Mouse (Mus musculus) testis, adult 2 months (tissue): Measurements from ENCODE around the gene Gm14190. TPM values are rescaled to one million over a fixed set of nuclear protein-coding genes. Genes with fewer than 3 reads are reported as not detected.
"Not testable (repeated sequence)": the region's sequence is repeated elsewhere in the genome, so short reads cannot be mapped to it uniquely, and the experiment has no call there.

Experiments used
- H3K27ac ChIP-seq: fragments of 200-500 bp; 2 replicates; pipeline ENCODE4 v1.5.1; 2012; ENCODE audit warnings: low read depth, low read length; ENCODE audit not compliant: control insufficient read depth, insufficient read depth
- H3K27me3 ChIP-seq: fragments of 200-500 bp; 2 replicates; pipeline ENCODE4 v1.6.1; 2012; ENCODE audit warnings: mild to moderate bottlenecking, low read length, moderate library complexity; ENCODE audit not compliant: control insufficient read depth, insufficient read depth
- H3K36me3 ChIP-seq: fragments of 200-500 bp; 2 replicates; pipeline ENCODE4 v1.6.1; 2012; ENCODE audit warnings: mild to moderate bottlenecking, low read length; ENCODE audit not compliant: control insufficient read depth, insufficient read depth
- H3K4me1 ChIP-seq: fragments of 200-500 bp; 2 replicates; pipeline ENCODE4 v1.6.1; 2012; ENCODE audit warnings: low read length; ENCODE audit not compliant: control insufficient read depth, insufficient read depth
- H3K4me3 ChIP-seq: fragments of 200-500 bp; 2 replicates; pipeline ENCODE4 v1.5.1; 2012; ENCODE audit warnings: low read depth, mild to moderate bottlenecking, low read length, moderate library complexity, mixed read lengths; ENCODE audit not compliant: control insufficient read depth
- CTCF ChIP-seq: fragments of 200-500 bp; IDR thresholded peaks from 2 replicates; pipeline ENCODE4 v1.5.1; 2012; ENCODE audit warnings: low read depth, mild to moderate bottlenecking, inconsistent platforms, low read length, moderate library complexity; ENCODE audit not compliant: control insufficient read depth, insufficient read depth, insufficient replicate concordance
- POLR2A ChIP-seq: fragments of 200-500 bp; IDR thresholded peaks from 2 replicates; pipeline ENCODE4 v1.6.1; 2012; ENCODE audit warnings: low read depth, mild to moderate bottlenecking, inconsistent platforms, low read length, moderate library complexity; ENCODE audit not compliant: control insufficient read depth
- polyA plus RNA-seq: library from polyadenylated mRNA; depleted of rRNA; stranded (reverse); fragments of >200 nt; gene quantifications from 2 replicates; pipeline ENCODE4 v1.2.3, GENCODE M21; 2012; rRNA removed

The Gm14190 gene
- polyA plus RNA-seq, 1 experiment, result not detected

- no peak overlapping the region for H3K27ac ChIP-seq
- H3K4me1 ChIP-seq, result no peaks in the 10 kb centered on the region
- TF ChIP-seq POLR2A, result no peak
- no peak for TF ChIP-seq CTCF
- H3K36me3 ChIP-seq, result no peaks in the 10 kb centered on the region
- no peaks in the 10 kb centered on the region for H3K27me3 ChIP-seq
- H3K4me3 ChIP-seq, result no peak overlapping the region
Measured at GRCm38 (mm10) chr11:99659256-99659655, 31.3 kb downstream of the Gm14190 start.

DNA sequence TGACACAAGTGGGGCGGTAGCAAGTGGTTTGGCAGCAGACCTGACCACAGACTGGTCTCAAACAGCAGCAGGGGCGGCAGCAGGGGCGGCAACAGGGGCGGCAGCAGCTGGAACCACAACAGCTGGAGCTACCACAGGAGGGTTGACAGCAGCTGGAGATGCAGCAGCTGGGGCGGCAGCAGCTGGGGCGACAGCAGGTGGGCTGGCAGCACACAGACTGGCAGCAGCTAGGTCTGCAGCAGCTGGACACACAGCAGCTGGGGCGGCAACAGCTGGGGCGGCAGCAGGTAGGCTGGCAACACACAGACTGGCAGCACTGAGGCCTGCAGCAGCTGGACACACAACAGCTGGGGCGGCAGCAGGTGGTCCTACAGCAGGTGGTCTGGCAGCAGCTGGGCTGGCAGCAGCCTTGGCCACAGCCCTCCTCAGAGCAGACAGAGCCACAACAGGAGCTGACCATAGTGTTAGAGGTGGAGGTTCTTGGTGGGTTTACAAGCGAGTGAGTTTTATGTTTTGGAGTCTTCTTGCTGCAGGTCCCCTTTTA lies 32.0 kb downstream of the Gm14190 start, which contains the start of gene Gm11563:
Gm11563 (minus strand) TSS at position 494 of the 544 bp plus-strand sequence.
- H3K27me3 ChIP-seq, H3K36me3 ChIP-seq, H3K4me3 ChIP-seq, H3K27ac ChIP-seq, H3K4me1 ChIP-seq: not testable (repeated sequence)

DNA sequence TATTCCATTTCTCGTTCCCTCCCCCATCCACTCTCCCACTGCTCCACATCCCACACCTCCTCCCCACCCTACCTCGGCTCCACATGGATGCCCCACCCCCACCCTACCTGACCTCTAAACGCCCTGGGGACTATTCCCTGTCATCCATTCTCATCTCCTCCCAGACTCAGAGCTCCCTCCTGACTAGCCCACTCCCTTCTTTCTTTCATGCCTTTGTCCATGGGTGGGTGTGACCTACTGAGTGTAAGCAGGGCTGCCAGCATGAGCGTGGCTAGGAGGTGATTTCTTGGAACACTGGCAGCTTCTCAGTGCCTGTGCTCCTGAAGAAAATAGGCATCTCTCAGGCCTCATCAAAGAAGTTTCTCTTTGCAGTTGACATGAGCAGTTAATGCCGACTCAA lies 33.5 kb downstream of the Gm14190 start:
- H3K27ac ChIP-seq, result no peak overlapping the region
- no peaks in the 10 kb centered on the region for H3K27me3 ChIP-seq
- TF ChIP-seq POLR2A (no peak), CTCF (no peak)
- H3K36me3 ChIP-seq, result no peaks in the 10 kb centered on the region
- no peaks in the 10 kb centered on the region for H3K4me1 ChIP-seq
- no peak overlapping the region for H3K4me3 ChIP-seq

DNA sequence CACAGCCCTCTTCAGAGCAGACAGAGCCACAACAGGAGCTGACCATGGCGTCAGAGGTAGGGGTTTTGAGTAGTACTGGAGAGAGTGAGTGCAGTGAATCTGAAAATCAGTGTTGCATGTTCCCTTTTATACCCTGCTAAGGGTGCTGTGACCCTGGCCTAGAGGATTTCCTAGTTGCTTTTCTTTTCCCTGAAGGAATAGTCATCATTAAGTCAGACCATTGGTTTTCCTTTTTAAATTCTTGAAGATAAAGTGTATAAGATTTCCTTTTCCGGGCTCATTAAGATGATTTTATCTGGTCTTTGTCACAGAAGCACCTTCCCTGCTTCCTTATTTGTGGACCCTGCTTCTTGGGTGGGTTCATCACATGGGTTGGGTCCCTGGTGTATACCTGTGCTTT lies 40.4 kb downstream of the Gm14190 start, which contains the start of gene Gm11555:
Gm11555 (minus strand) TSS at position 101 of the 400 bp plus-strand sequence.
- no peaks in the 10 kb centered on the region for H3K27me3 ChIP-seq
- no peak within 1 kb of the TSS for H3K27ac ChIP-seq
- no peaks in the 10 kb centered on the region for H3K36me3 ChIP-seq
- no peak within 1 kb of the TSS for H3K4me3 ChIP-seq
- H3K4me1 ChIP-seq, result 0 out of 2 replicates have a peak, but pooled peaks cover 2% of the 10 kb centered on the region
- TF ChIP-seq POLR2A (no peak), CTCF (no peak)

- Histone ChIP-seq H3K36me3 (no peaks in the 10 kb centered on the region), H3K4me1 (0 out of 2 replicates have a peak, but pooled peaks cover 2% of the 10 kb centered on the region), H3K4me3 (no peak overlapping the region), H3K27ac (no peak overlapping the region), H3K27me3 (no peaks in the 10 kb centered on the region)
- TF ChIP-seq POLR2A (no peak), CTCF (no peak)
Measured at GRCm38 (mm10) chr11:99646444-99646843, 44.1 kb downstream of the Gm14190 start.

- no peak overlapping the region for H3K4me3 ChIP-seq
- no peaks in the 10 kb centered on the region for H3K27me3 ChIP-seq
- no peak overlapping the region for H3K27ac ChIP-seq
- TF ChIP-seq CTCF (no peak), POLR2A (no peak)
- 0 out of 2 replicates have a peak, but pooled peaks cover 2% of the 10 kb centered on the region for H3K4me1 ChIP-seq
- no peaks in the 10 kb centered on the region for H3K36me3 ChIP-seq
Measured at GRCm38 (mm10) chr11:99644351-99644750, 46.2 kb downstream of the Gm14190 start.

DNA sequence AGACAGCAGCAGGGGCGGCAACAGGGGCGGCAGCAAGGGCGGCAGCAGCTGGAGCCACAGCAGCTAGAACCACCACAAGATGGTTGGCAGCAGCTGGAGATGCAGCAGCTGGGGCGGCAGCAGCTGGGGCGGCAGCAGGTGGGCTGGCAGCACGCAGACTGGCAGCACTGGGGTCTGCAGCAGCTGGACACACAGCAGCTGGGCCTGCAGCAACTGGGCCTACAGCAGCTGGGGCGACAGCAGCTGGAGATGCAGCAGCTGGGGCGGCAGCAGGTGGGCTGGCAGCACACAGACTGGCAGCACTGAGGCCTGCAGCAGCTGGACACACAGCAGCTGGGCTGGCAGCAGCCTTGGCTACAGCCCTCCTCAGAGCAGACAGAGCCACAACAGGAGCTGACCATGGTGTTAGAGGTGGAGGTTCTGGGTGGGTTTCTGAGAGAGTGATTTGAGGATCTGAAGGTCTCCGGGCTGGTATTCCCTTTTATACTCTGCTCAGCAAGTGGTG lies 46.9 kb downstream of the Gm14190 start, which contains the start of gene Krtap4-7:
Krtap4-7 (minus strand) TSS at position 455 of the 505 bp plus-strand sequence.
- H3K4me3 ChIP-seq, H3K27ac ChIP-seq, H3K27me3 ChIP-seq, H3K4me1 ChIP-seq, H3K36me3 ChIP-seq: not testable (repeated sequence)

GRCm38 (mm10) chr11:99640926-99641325 lies 49.6 kb downstream of the Gm14190 start:
- Histone ChIP-seq H3K27me3 (no peaks in the 10 kb centered on the region), H3K27ac (no peak overlapping the region), H3K36me3 (no peaks in the 10 kb centered on the region), H3K4me3 (peak overlapping the region; percentile 29; the same call in 1 of the 2 replicates), H3K4me1 (no peaks in the 10 kb centered on the region)
- TF ChIP-seq POLR2A (no peak), CTCF (no peak)

Other genes starting within 250 kb of the Gm14190 start
- gene Krt23, start 197.6 kb downstream of the Gm14190 start, polyA plus RNA-seq, result 0.24 and 0.53 TPM in 2 replicates
- gene Krt39, start 169.4 kb downstream of the Gm14190 start, polyA plus RNA-seq, result 0.22 and 0.26 TPM in 2 replicates
- not detected in 2 replicates for gene Krt40, start 147.6 kb downstream of the Gm14190 start, polyA plus RNA-seq
- gene Krtap3-3, start 139.9 kb downstream of the Gm14190 start, polyA plus RNA-seq, result not detected in 2 replicates
- not detected in 2 replicates for gene Krtap3-2, start 133.9 kb downstream of the Gm14190 start, polyA plus RNA-seq
- gene Gm11939, start 131.3 kb downstream of the Gm14190 start, polyA plus RNA-seq, result not detected in 2 replicates
- 0.48 TPM in 1 of 2 replicates, not detected in the other for gene Krtap3-1, start 124.1 kb downstream of the Gm14190 start, polyA plus RNA-seq
- gene Krtap1-5, start 109.7 kb downstream of the Gm14190 start, polyA plus RNA-seq, result not detected in 2 replicates
- not detected in 2 replicates for gene Krtap1-4, start 107.1 kb downstream of the Gm14190 start, polyA plus RNA-seq
- gene Krtap1-3, start 99.4 kb downstream of the Gm14190 start, polyA plus RNA-seq, result 0.12 TPM in 1 of 2 replicates, not detected in the other
- not detected in 2 replicates for gene Krtap9-3, start 92.6 kb downstream of the Gm14190 start, polyA plus RNA-seq
- not detected in 2 replicates for gene Gm11938, start 87.4 kb downstream of the Gm14190 start, polyA plus RNA-seq
- not detected in 2 replicates for gene Gm11937, start 80.6 kb downstream of the Gm14190 start, polyA plus RNA-seq
- 0.13 and 0.26 TPM in 2 replicates for gene Krtap2-4, start 75.9 kb downstream of the Gm14190 start, polyA plus RNA-seq
- not detected in 2 replicates for gene Gm11562, start 70.3 kb downstream of the Gm14190 start, polyA plus RNA-seq
- gene Krtap4-1, start 62.5 kb downstream of the Gm14190 start, polyA plus RNA-seq, result not detected in 2 replicates
- gene Krtap4-2, start 55.7 kb downstream of the Gm14190 start, polyA plus RNA-seq, result not detected in 2 replicates
- not detected in 2 replicates for gene Krtap4-7, start 46.7 kb downstream of the Gm14190 start, polyA plus RNA-seq
- gene Gm11555, start 40.5 kb downstream of the Gm14190 start, polyA plus RNA-seq, result not detected in 2 replicates
- not detected in 2 replicates for gene Gm11563, start 31.8 kb downstream of the Gm14190 start, polyA plus RNA-seq
- 0.15 TPM in 1 of 2 replicates, not detected in the other for gene Krtap4-6, start 24.8 kb downstream of the Gm14190 start, polyA plus RNA-seq
- gene Gm14180, start 43.5 kb upstream of the Gm14190 start, polyA plus RNA-seq, result not detected in 2 replicates
- gene Gm11595, start 82.2 kb upstream of the Gm14190 start, polyA plus RNA-seq, result not detected in 2 replicates
- not detected in 2 replicates for gene Krtap4-8, start 90.0 kb upstream of the Gm14190 start, polyA plus RNA-seq
- gene Krtap4-9, start 94.5 kb upstream of the Gm14190 start, polyA plus RNA-seq, result not detected in 2 replicates
- gene Gm11596, start 102.7 kb upstream of the Gm14190 start, polyA plus RNA-seq, result not detected in 2 replicates
- not detected in 2 replicates for gene Gm11569, start 108.2 kb upstream of the Gm14190 start, polyA plus RNA-seq
- gene Gm11554, start 113.7 kb upstream of the Gm14190 start, polyA plus RNA-seq, result not detected in 2 replicates
- gene Krtap4-13, start 119.2 kb upstream of the Gm14190 start, polyA plus RNA-seq, result 0.14 and 0.28 TPM in 2 replicates
- 0.22 and 0.34 TPM in 2 replicates for gene Gm11564, start 124.9 kb upstream of the Gm14190 start, polyA plus RNA-seq
- not detected in 2 replicates for gene 2300003K06Rik, start 147.3 kb upstream of the Gm14190 start, polyA plus RNA-seq
- not detected in 2 replicates for gene Krtap4-16, start 160.9 kb upstream of the Gm14190 start, polyA plus RNA-seq
- gene Gm11568, start 167.2 kb upstream of the Gm14190 start, polyA plus RNA-seq, result not detected in 2 replicates
- gene Gm11559, start 173.7 kb upstream of the Gm14190 start, polyA plus RNA-seq, result not detected in 2 replicates
- not detected in 2 replicates for gene Krtap9-1, start 182.6 kb upstream of the Gm14190 start, polyA plus RNA-seq
- gene Gm11567, start 188.4 kb upstream of the Gm14190 start, polyA plus RNA-seq, result not detected in 2 replicates
- gene Krtap31-1, start 217.2 kb upstream of the Gm14190 start, polyA plus RNA-seq, result not detected in 2 replicates
- 3.6 and 3.9 TPM in 2 replicates for gene Gm11565, start 224.0 kb upstream of the Gm14190 start, polyA plus RNA-seq
- not detected in 2 replicates for gene Krtap31-2, start 245.6 kb upstream of the Gm14190 start, polyA plus RNA-seq